Mouse (Mus musculus): ENCODE measurements at regions not wholly inside any gene's neighbourhood (a gene's known extent, or its start where the extent isn't known, plus 50 kb on each side); places are given as distances from the start of the nearest gene placed in this dataset.

DNA sequence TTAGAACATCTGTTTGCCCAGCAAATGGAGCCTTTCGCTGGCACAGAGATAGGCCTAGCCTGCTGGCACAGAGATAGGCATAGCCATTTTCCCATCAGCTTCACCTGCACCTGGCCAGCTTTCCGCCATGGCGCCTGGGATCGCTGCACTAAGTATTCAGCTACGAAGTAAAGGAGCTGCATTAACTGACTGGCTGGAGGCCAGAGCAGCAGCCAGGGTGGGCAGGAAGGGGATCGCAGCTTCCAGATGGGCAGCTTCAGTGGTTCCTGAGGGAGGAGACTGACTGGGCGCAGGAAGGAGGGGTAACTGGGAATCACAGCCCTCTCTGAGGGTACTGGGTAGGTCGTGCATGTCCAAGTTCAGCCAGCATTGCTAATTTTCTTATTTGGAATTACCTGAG is 376.2 kb downstream of the Rps24 start:
- no peak overlapping the region for H3K27ac ChIP-seq (ENCODE audit: low read length)
- no peak overlapping the region for H3K9ac ChIP-seq (ENCODE audit: low read depth, low read length)
- H3K27me3 ChIP-seq (ENCODE audit: control insufficient read depth, insufficient read depth, low read depth, low read length) = no peaks in the 10 kb centered on the region
- no peak for ATAC-seq (ENCODE audit: low read depth)
- no peak overlapping the region for H3K4me2 ChIP-seq (ENCODE audit: low read depth, low read length)
- no peaks in the 10 kb centered on the region for H3K4me1 ChIP-seq (ENCODE audit: control insufficient read depth, low read depth, low read length)
- H3K9me3 ChIP-seq (replicated peaks; ENCODE audit: control insufficient read depth, low read length) = no peaks in the 10 kb centered on the region
- no peak overlapping the region for H3K4me3 ChIP-seq (ENCODE audit: low read depth, low read length)
- H3K36me3 ChIP-seq (ENCODE audit: control insufficient read depth, insufficient read depth) = no peaks in the 10 kb centered on the region
- 61% methylated on average over 8 of the region's 8 CpGs for WGBS (ENCODE audit: insufficient replicate concordance)

DNA sequence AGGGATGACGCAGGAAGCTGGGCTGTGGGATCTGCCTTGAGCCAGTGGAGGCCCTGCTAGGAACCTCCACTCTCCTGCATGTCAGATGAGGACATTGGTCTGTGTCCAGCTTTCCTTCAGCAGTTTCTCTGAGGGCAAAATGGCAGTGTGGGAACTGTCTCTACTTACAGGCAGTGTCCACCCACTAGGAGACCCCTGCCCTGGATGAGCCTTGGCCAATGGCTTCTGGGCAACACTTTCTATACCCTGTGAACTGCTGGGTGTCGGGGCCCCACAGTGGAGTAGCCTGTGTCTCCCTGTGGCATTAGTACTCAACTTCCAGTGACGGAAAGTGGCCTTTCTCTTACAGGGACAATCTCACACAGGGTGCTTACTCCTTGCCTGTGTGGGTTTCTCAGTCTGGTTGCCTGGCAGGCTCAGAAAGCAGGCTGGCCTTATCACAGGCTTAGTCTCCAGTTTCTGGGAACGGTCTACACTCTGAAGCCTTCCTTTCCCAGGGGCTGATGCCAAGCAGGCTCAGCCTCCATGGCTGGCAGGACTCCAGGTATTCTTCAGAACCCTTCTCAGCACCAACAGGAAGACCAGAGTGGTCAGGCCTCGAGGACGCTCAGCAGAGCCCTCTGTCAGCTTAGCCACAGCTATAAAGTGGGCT is 378.8 kb downstream of the Rps24 start:
- H3K9ac ChIP-seq (ENCODE audit: low read depth, low read length) = no peak overlapping the region
- H3K4me2 ChIP-seq (ENCODE audit: low read depth, low read length) = no peak overlapping the region
- no peaks in the 10 kb centered on the region for H3K27me3 ChIP-seq (ENCODE audit: control insufficient read depth, insufficient read depth, low read depth, low read length)
- no peaks in the 10 kb centered on the region for H3K4me1 ChIP-seq (ENCODE audit: control insufficient read depth, low read depth, low read length)
- 58% methylated on average over 6 of the region's 6 CpGs for WGBS (ENCODE audit: insufficient replicate concordance)
- no peak for ATAC-seq (ENCODE audit: low read depth)
- H3K36me3 ChIP-seq (ENCODE audit: control insufficient read depth, insufficient read depth) = no peaks in the 10 kb centered on the region
- H3K4me3 ChIP-seq (ENCODE audit: low read depth, low read length) = no peak overlapping the region
- H3K9me3 ChIP-seq (replicated peaks; ENCODE audit: control insufficient read depth, low read length) = no peaks in the 10 kb centered on the region
- no peak overlapping the region for H3K27ac ChIP-seq (ENCODE audit: low read length)

DNA sequence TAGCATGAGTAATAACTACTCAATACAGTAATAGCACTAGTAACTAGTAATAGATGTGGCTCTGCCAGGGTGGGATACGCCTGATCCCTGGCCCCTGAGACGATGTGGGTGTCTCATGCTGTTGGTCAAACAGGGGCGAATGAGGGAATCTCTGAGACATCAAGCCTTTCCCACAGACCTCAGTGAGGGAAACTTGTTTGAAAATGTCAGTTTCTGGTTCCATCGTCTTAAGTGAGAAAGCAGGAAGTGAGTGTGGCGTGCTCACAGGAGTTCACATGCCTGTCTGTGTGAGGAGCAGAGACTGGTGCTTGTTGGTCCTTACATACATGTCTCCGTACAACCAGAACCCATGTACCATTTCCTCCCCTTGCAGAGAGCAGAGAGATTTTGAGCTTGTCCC is 380.9 kb downstream of the Rps24 start:
- no peaks in the 10 kb centered on the region for H3K4me1 ChIP-seq (ENCODE audit: control insufficient read depth, low read depth, low read length)
- 54% methylated on average over 6 of the region's 6 CpGs for WGBS (ENCODE audit: insufficient replicate concordance)
- H3K4me2 ChIP-seq (ENCODE audit: low read depth, low read length) = no peak overlapping the region
- H3K27ac ChIP-seq (ENCODE audit: low read length) = no peak overlapping the region
- H3K36me3 ChIP-seq (ENCODE audit: control insufficient read depth, insufficient read depth) = no peaks in the 10 kb centered on the region
- no peaks in the 10 kb centered on the region for H3K27me3 ChIP-seq (ENCODE audit: control insufficient read depth, insufficient read depth, low read depth, low read length)
- H3K4me3 ChIP-seq (ENCODE audit: low read depth, low read length) = no peak overlapping the region
- H3K9me3 ChIP-seq (replicated peaks; ENCODE audit: control insufficient read depth, low read length) = no peaks in the 10 kb centered on the region
- no peak for ATAC-seq (ENCODE audit: low read depth)
- H3K9ac ChIP-seq (ENCODE audit: low read depth, low read length) = no peak overlapping the region

DNA sequence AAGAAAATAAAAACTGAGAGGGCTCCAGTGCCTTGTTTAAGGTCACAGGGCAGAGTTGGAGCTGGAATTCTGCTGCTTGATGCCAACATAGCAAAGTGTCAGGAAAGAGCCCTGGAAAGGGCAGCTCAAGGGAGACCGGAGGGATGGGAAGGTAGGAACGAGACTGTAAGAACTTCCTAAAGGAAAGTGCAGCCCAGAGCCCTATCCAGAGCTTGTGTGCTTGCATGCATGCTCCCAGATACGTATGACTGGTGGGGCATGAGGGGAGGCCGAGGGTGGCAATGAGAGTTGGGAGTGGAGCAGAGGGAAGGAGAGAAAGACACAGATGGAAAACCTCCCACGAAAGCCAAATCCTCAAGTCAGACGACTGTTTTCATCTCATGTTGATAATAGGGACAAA is 381.8 kb downstream of the Rps24 start:
- ATAC-seq (ENCODE audit: low read depth) = no peak
- no peak overlapping the region for H3K27ac ChIP-seq (ENCODE audit: low read length)
- H3K4me3 ChIP-seq (ENCODE audit: low read depth, low read length) = no peak overlapping the region
- H3K9ac ChIP-seq (ENCODE audit: low read depth, low read length) = no peak overlapping the region
- no peaks in the 10 kb centered on the region for H3K4me1 ChIP-seq (ENCODE audit: control insufficient read depth, low read depth, low read length)
- no peaks in the 10 kb centered on the region for H3K27me3 ChIP-seq (ENCODE audit: control insufficient read depth, insufficient read depth, low read depth, low read length)
- H3K36me3 ChIP-seq (ENCODE audit: control insufficient read depth, insufficient read depth) = no peaks in the 10 kb centered on the region
- no peaks in the 10 kb centered on the region for H3K9me3 ChIP-seq (replicated peaks; ENCODE audit: control insufficient read depth, low read length)
- 51% methylated on average over 6 of the region's 6 CpGs for WGBS (ENCODE audit: insufficient replicate concordance)
- H3K4me2 ChIP-seq (ENCODE audit: low read depth, low read length) = no peak overlapping the region

DNA sequence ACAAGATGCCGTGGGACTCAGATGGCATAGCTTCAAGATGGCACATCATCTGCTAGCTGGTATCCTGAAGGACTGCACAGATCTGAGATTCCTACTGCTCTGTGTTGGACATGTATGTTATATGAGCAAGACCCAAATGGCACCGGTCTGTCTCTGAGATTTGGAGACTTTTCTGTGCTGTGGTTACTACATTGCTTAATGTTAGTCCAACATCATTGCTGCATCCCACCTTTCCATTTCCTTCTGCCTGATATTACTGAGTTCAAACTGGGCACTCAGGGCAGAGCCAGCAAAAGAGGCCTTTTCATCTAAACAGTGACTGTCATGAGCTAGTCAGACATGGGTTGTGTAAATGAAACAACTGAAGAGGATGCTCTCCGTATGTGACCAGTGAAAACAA is 383.3 kb downstream of the Rps24 start:
- Histone ChIP-seq H3K4me1 (ENCODE audit: control insufficient read depth, low read depth, low read length) (no peaks in the 10 kb centered on the region), H3K4me3 (ENCODE audit: low read depth, low read length) (no peak overlapping the region), H3K9me3 (replicated peaks; ENCODE audit: control insufficient read depth, low read length) (no peaks in the 10 kb centered on the region), H3K27me3 (ENCODE audit: control insufficient read depth, insufficient read depth, low read depth, low read length) (no peaks in the 10 kb centered on the region), H3K27ac (ENCODE audit: low read length) (no peak overlapping the region), H3K36me3 (ENCODE audit: control insufficient read depth, insufficient read depth) (no peaks in the 10 kb centered on the region), H3K9ac (ENCODE audit: low read depth, low read length) (no peak overlapping the region), H3K4me2 (ENCODE audit: low read depth, low read length) (no peak overlapping the region)
- WGBS (ENCODE audit: insufficient replicate concordance) = 65% methylated on average over 3 of the region's 3 CpGs
- ATAC-seq (ENCODE audit: low read depth) = no peak

DNA sequence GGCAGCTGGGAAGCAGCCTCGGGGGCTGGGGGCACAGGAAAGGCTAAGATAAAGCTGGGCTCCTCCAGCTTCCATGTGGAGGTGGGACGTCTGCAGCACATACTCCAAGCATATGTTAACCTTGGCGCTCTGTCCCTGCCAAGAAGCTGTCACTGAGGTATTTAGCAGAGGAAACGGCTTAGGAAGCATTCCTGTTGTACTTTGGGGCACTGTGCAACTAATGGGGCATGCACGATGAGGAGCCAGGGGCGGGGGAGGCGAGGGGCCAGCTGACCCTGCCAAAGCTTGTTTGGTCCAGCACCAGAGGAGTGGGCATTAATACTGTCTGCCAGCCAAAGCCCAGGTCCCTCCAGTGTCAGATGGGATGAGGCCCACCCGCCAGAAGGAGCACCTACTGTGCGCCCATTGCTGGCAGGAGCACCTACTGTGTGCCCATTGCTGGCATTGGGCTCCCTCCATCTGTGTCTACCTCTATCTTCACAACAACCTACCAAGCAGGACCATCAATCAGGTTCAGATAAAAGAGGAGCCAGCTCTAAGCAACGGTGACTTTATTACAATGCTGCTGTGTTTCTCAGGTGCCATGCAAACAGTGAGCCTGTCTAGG is 384.6 kb downstream of the Rps24 start:
- Histone ChIP-seq H3K4me2 (ENCODE audit: low read depth, low read length) (no peak overlapping the region), H3K27me3 (ENCODE audit: control insufficient read depth, insufficient read depth, low read depth, low read length) (no peaks in the 10 kb centered on the region), H3K9me3 (replicated peaks; ENCODE audit: control insufficient read depth, low read length) (no peaks in the 10 kb centered on the region), H3K4me3 (ENCODE audit: low read depth, low read length) (no peak overlapping the region), H3K27ac (ENCODE audit: low read length) (no peak overlapping the region), H3K36me3 (ENCODE audit: control insufficient read depth, insufficient read depth) (no peaks in the 10 kb centered on the region), H3K9ac (ENCODE audit: low read depth, low read length) (no peak overlapping the region), H3K4me1 (ENCODE audit: control insufficient read depth, low read depth, low read length) (no peaks in the 10 kb centered on the region)
- 44% methylated on average over 10 of the region's 10 CpGs for WGBS (ENCODE audit: insufficient replicate concordance)
- no peak for ATAC-seq (ENCODE audit: low read depth)

DNA sequence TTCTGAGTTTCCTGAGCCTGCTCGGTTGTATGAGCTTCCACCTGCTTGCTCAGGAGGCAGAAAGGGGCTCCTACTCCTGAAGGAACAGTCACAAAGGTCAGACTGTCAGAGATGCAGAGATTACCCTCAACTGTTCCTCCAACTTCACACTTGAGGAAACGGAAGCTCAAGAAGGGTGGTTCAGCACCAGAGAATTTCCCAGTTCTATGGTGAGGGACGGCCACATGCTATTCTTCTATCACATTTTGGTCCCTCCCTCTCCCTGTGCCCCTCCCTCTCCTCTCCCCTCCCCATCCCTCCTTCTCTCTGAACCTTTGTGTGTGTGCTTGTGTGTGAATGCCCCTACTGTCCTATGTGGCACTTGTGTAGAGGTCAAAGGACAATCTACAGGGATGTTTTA is 386.0 kb downstream of the Rps24 start:
- Histone ChIP-seq H3K36me3 (ENCODE audit: control insufficient read depth, insufficient read depth) (no peaks in the 10 kb centered on the region), H3K9me3 (replicated peaks; ENCODE audit: control insufficient read depth, low read length) (no peaks in the 10 kb centered on the region), H3K4me3 (ENCODE audit: low read depth, low read length) (no peak overlapping the region), H3K27ac (ENCODE audit: low read length) (no peak overlapping the region), H3K4me2 (ENCODE audit: low read depth, low read length) (no peak overlapping the region), H3K27me3 (ENCODE audit: control insufficient read depth, insufficient read depth, low read depth, low read length) (no peaks in the 10 kb centered on the region), H3K4me1 (ENCODE audit: control insufficient read depth, low read depth, low read length) (no peaks in the 10 kb centered on the region), H3K9ac (ENCODE audit: low read depth, low read length) (no peak overlapping the region)
- WGBS (ENCODE audit: insufficient replicate concordance) = 29% methylated on average over 3 of the region's 3 CpGs
- ATAC-seq (ENCODE audit: low read depth) = no peak

DNA sequence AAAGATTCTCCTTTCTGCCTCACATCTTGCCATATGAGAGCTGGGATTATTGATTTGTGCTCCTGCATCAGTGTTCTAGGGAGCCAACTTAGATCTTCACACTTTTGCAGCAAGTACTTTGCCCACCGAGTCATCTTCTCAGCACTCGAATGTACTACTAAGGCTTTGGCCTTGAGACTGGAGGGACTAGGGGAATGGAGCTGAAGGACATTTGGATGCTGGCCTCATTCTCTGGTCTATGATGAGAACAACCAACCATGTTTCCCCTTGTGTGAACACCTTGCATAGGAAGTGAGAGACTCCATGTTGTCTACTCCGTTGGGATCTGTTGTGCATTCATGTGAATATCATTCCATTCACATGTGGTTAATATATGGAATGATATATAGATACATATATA is 386.5 kb downstream of the Rps24 start:
- Histone ChIP-seq H3K4me1 (ENCODE audit: control insufficient read depth, low read depth, low read length) (no peaks in the 10 kb centered on the region), H3K9me3 (replicated peaks; ENCODE audit: control insufficient read depth, low read length) (no peaks in the 10 kb centered on the region), H3K36me3 (ENCODE audit: control insufficient read depth, insufficient read depth) (no peaks in the 10 kb centered on the region), H3K9ac (ENCODE audit: low read depth, low read length) (no peak overlapping the region), H3K27ac (ENCODE audit: low read length) (no peak overlapping the region), H3K27me3 (ENCODE audit: control insufficient read depth, insufficient read depth, low read depth, low read length) (no peaks in the 10 kb centered on the region), H3K4me3 (ENCODE audit: low read depth, low read length) (no peak overlapping the region), H3K4me2 (ENCODE audit: low read depth, low read length) (no peak overlapping the region)
- 64% methylated on average over 3 of the region's 3 CpGs for WGBS (ENCODE audit: insufficient replicate concordance)
- ATAC-seq (ENCODE audit: low read depth) = no peak

DNA sequence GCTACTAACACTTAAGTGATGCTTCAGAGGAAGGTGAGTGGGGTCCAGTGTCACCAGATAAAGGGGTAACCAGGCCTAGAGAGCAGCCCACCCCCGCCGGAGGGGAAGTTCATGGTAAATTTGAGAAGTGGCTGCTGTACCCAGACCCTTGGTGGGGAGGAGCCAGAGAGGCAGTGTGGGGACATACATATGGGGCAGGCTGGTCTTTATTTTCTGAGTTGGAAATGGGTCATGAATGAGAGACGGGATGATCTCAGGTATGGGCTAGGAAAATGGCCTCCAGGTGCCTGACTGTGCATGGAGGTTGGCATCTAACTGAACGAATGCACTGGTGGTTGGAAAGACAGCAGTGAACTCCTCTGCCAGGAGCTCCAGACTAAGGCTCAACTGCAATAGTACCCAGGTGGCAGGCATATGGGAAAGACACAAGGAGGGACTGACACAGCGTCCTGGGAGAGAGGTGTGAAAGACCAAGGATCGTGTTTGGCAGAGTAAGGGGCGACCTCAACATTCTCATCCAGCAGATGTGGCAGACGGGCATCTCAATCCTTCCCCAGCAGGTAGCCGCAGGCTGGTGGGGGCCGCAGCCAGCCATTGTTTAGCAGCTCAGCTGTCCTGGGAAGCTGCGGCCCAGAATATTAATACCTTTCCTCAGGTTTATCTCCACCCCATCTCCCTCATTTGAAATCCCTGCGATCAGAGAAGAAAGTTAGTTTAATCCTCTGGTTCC is 387.7 kb downstream of the Rps24 start:
- Histone ChIP-seq H3K4me2 (ENCODE audit: low read depth, low read length) (no peak overlapping the region), H3K36me3 (ENCODE audit: control insufficient read depth, insufficient read depth) (no peaks in the 10 kb centered on the region), H3K4me1 (ENCODE audit: control insufficient read depth, low read depth, low read length) (no peaks in the 10 kb centered on the region), H3K27me3 (ENCODE audit: control insufficient read depth, insufficient read depth, low read depth, low read length) (no peaks in the 10 kb centered on the region), H3K9ac (ENCODE audit: low read depth, low read length) (no peak overlapping the region), H3K27ac (ENCODE audit: low read length) (no peak overlapping the region), H3K4me3 (ENCODE audit: low read depth, low read length) (no peak overlapping the region), H3K9me3 (replicated peaks; ENCODE audit: control insufficient read depth, low read length) (no peaks in the 10 kb centered on the region)
- WGBS (ENCODE audit: insufficient replicate concordance) = 58% methylated on average over 12 of the region's 12 CpGs
- no peak for ATAC-seq (ENCODE audit: low read depth)
